Comparison of ENCODE assay signal across 8 mouse cellular contexts in genomic region chr19:46055752-46056387, GRCm38 (mm10). TPM values are rescaled to one million over a fixed set of nuclear protein-coding genes. Genes with fewer than 3 reads are reported as not detected.
DNase-seq lines count a peak whose midpoint lies in the region; ATAC-seq and TF ChIP-seq lines count a peak whose summit lies in the region.

No protein-coding gene starts in this region.

- peaks cover 25% of the 10 kb centered on the region for H3K4me1 ChIP-seq in heart, embryonic 12.5 days (replicated peaks)
- peaks cover 34% of the 10 kb centered on the region for H3K4me1 ChIP-seq in E14TG2a.4 (replicated peaks; ENCODE audit: low read depth, low read length)
- H3K4me1 ChIP-seq in forebrain, embryonic 10.5 days = peaks cover 29% of the 10 kb centered on the region
- H3K4me1 ChIP-seq in olfactory bulb, adult 2 months (ENCODE audit: control insufficient read depth, insufficient read depth, low read length) = peaks cover 5% of the 10 kb centered on the region; the same call in 1 of the 2 replicates

- H3K27me3 ChIP-seq in heart, embryonic 12.5 days (replicated peaks) = no peaks in the 10 kb centered on the region
- H3K27me3 ChIP-seq in E14TG2a.4 (ENCODE audit: insufficient read depth, low read length) = no peaks in the 10 kb centered on the region
- H3K27me3 ChIP-seq in forebrain, embryonic 10.5 days (ENCODE audit: poor library complexity, severe bottlenecking) = no peaks in the 10 kb centered on the region

- TF ChIP-seq POLR2A in olfactory bulb, adult 2 months (IDR thresholded peaks at IDR 0.05; ENCODE audit: insufficient read depth, low read depth, low read length) = no peak

- no peak overlapping the region for H3K27ac ChIP-seq in heart, embryonic 12.5 days (ENCODE audit: poor library complexity, severe bottlenecking)
- peak overlapping the region; percentile 94 for H3K27ac ChIP-seq in forebrain, embryonic 10.5 days
- peak overlapping the region; percentile 70 for H3K27ac ChIP-seq in olfactory bulb, adult 2 months (ENCODE audit: insufficient read depth, low read depth, low read length)

- ATAC-seq in heart, embryonic 12.5 days (ENCODE audit: insufficient number of reproducible peaks, low FRiP score) = peak; percentile 75

- 0 out of 2 replicates have a peak, but pooled peaks have one; percentile 4 for TF ChIP-seq CTCF in E14TG2a.4 (conservative IDR thresholded peaks at IDR 0.05; ENCODE audit: low read length)
- no peak for TF ChIP-seq CTCF in olfactory bulb, adult 2 months (IDR thresholded peaks at IDR 0.05; ENCODE audit: insufficient read depth, low read depth, low read length)

- H3K9ac ChIP-seq in heart, embryonic 12.5 days = peak overlapping the region; percentile 62

- no peak for DNase-seq in heart, adult 9 months (ENCODE audit: low spot score in 2 of 2)
- DNase-seq in forebrain, embryonic 10.5 days (ENCODE audit: extremely low spot score, low spot score) = no peak
- peak; percentile 62 for DNase-seq in liver
- no peak for DNase-seq in left cerebral cortex, adult 18-20 months (ENCODE audit: low spot score in 2 of 2)
- no peak for DNase-seq in layer of hippocampus, postnatal 36 days

- H3K4me2 ChIP-seq in heart, embryonic 12.5 days = peak overlapping the region; percentile 89

- no peaks in the 10 kb centered on the region for H3K9me3 ChIP-seq in heart, embryonic 12.5 days (replicated peaks)
- no peaks in the 10 kb centered on the region for H3K9me3 ChIP-seq in E14TG2a.4 (ENCODE audit: low read length)
- no peaks in the 10 kb centered on the region for H3K9me3 ChIP-seq in forebrain, embryonic 10.5 days

- WGBS in heart, embryonic 12.5 days = 1% methylated on average over 11 of the region's 11 CpGs
- WGBS in forebrain, embryonic 10.5 days = 1% methylated on average over 11 of the region's 11 CpGs
- WGBS in olfactory bulb, adult 2 months = 2% methylated on average over 11 of the region's 11 CpGs

- H3K36me3 ChIP-seq in heart, embryonic 12.5 days = no peaks in the 10 kb centered on the region
- H3K36me3 ChIP-seq in E14TG2a.4 (ENCODE audit: insufficient read depth, low read length) = peaks cover 28% of the 10 kb centered on the region
- H3K36me3 ChIP-seq in forebrain, embryonic 10.5 days (replicated peaks) = peaks cover 14% of the 10 kb centered on the region; the same call in 1 of the 2 replicates

- peak overlapping the region; percentile 92 for H3K4me3 ChIP-seq in heart, embryonic 12.5 days
- peak overlapping the region; percentile 100 for H3K4me3 ChIP-seq in E14TG2a.4 (replicated peaks; ENCODE audit: low read length)
- peak overlapping the region; percentile 89 for H3K4me3 ChIP-seq in forebrain, embryonic 10.5 days
- peak overlapping the region; percentile 23; the same call in 1 of the 2 replicates for H3K4me3 ChIP-seq in olfactory bulb, adult 2 months (ENCODE audit: insufficient read depth, low read depth, low read length)

RNA-seq across cellular contexts. Expression of gene Ldb1, which starts 10.9 kb away (rescaled TPM):
- polyA plus RNA-seq in heart, embryonic 12.5 days (2016; fragmentation: Nextera tagmentation; extraction: Ambion mirVana) = 84.2 and 85.0 TPM in 2 replicates
- polyA plus RNA-seq in forebrain, embryonic 10.5 days (2016; fragmentation: Nextera tagmentation; extraction: Ambion mirVana) = 87.8 and 91.0 TPM in 2 replicates
- 245 TPM in 1 of 2 replicates, not detected in the other for polyA plus RNA-seq in olfactory bulb, adult 2 months (2012; ENCODE audit: insufficient read depth, insufficient read length, low replicate concordance, missing spikeins)
- 100 to 1,000 TPM; 113 to 123 TPM for total RNA-seq in left cerebral cortex, adult 18-20 months (2021)
- 100 to 1,000 TPM; 107 to 114 TPM for total RNA-seq in layer of hippocampus, postnatal 36 days (2021)

RNA-seq across cellular contexts. Expression of gene Pprc1, which starts 11.2 kb away (rescaled TPM):
- 30.6 and 37.9 TPM in 2 replicates for polyA plus RNA-seq in heart, embryonic 12.5 days (2016; fragmentation: Nextera tagmentation; extraction: Ambion mirVana)
- 57.5 and 61.9 TPM in 2 replicates for polyA plus RNA-seq in forebrain, embryonic 10.5 days (2016; fragmentation: Nextera tagmentation; extraction: Ambion mirVana)
- not detected in 2 replicates for polyA plus RNA-seq in olfactory bulb, adult 2 months (2012; ENCODE audit: insufficient read depth, insufficient read length, low replicate concordance, missing spikeins)
- 10 to 100 TPM; 26.1 to 33.3 TPM for total RNA-seq in left cerebral cortex, adult 18-20 months (2021)
- total RNA-seq in layer of hippocampus, postnatal 36 days (2021) = 10 to 100 TPM; 29.7 to 30.9 TPM

RNA-seq across cellular contexts. Expression of gene Nolc1, which starts 19.8 kb away (rescaled TPM):
- 56.2 and 60.3 TPM in 2 replicates for polyA plus RNA-seq in heart, embryonic 12.5 days (2016; fragmentation: Nextera tagmentation; extraction: Ambion mirVana)
- polyA plus RNA-seq in forebrain, embryonic 10.5 days (2016; fragmentation: Nextera tagmentation; extraction: Ambion mirVana) = 167 and 168 TPM in 2 replicates
- polyA plus RNA-seq in olfactory bulb, adult 2 months (2012; ENCODE audit: insufficient read depth, insufficient read length, low replicate concordance, missing spikeins) = not detected in 2 replicates
- total RNA-seq in left cerebral cortex, adult 18-20 months (2021) = 10 to 100 TPM; 47.0 to 50.2 TPM
- total RNA-seq in layer of hippocampus, postnatal 36 days (2021) = 10 to 100 TPM; 46.3 to 49.3 TPM

RNA-seq across cellular contexts. Expression of gene Hps6, which starts 52.6 kb away (rescaled TPM):
- polyA plus RNA-seq in heart, embryonic 12.5 days (2016; fragmentation: Nextera tagmentation; extraction: Ambion mirVana) = 6.6 and 7.3 TPM in 2 replicates
- polyA plus RNA-seq in forebrain, embryonic 10.5 days (2016; fragmentation: Nextera tagmentation; extraction: Ambion mirVana) = 3.4 and 4.6 TPM in 2 replicates
- not detected in 2 replicates for polyA plus RNA-seq in olfactory bulb, adult 2 months (2012; ENCODE audit: insufficient read depth, insufficient read length, low replicate concordance, missing spikeins)
- total RNA-seq in left cerebral cortex, adult 18-20 months (2021) = 1 to 10 TPM; 7.8 to 8.4 TPM
- 1 to 10 TPM; 5.7 to 7.3 TPM for total RNA-seq in layer of hippocampus, postnatal 36 days (2021)

RNA-seq across cellular contexts. Expression of gene Armh3, which starts 57.6 kb away (rescaled TPM):
- polyA plus RNA-seq in heart, embryonic 12.5 days (2016; fragmentation: Nextera tagmentation; extraction: Ambion mirVana) = 13.6 and 16.5 TPM in 2 replicates
- 16.2 and 18.5 TPM in 2 replicates for polyA plus RNA-seq in forebrain, embryonic 10.5 days (2016; fragmentation: Nextera tagmentation; extraction: Ambion mirVana)
- polyA plus RNA-seq in olfactory bulb, adult 2 months (2012; ENCODE audit: insufficient read depth, insufficient read length, low replicate concordance, missing spikeins) = not detected in 2 replicates
- 10 to 100 TPM; 17.5 to 20.2 TPM for total RNA-seq in left cerebral cortex, adult 18-20 months (2021)
- 10 to 100 TPM; 20.3 to 22.4 TPM for total RNA-seq in layer of hippocampus, postnatal 36 days (2021)

Comparison
In these comparisons a context has a peak if more than half of its experiments do, and no peak if none do; other contexts are left out.
1. H3K4me3 ChIP-seq: peak in every context shown above with its lines; median percentile 100 in E14TG2a.4; 92 in heart, embryonic 12.5 days; 89 in forebrain, embryonic 10.5 days; 23 in olfactory bulb, adult 2 months.